Mouse (Mus musculus) lung, adult 2 months (tissue): ENCODE results near the gene Olfr1086.
"Not testable (repeated sequence)": the region's sequence is repeated elsewhere in the genome, so short reads cannot be mapped to it uniquely, and the experiment has no call there.

Experiments used
- CTCF ChIP-seq: fragments of 200-500 bp; IDR thresholded peaks from 2 replicates; pipeline ENCODE4 v1.5.1; 2011; ENCODE audit warnings: mild to moderate bottlenecking, low read length, control low read depth; ENCODE audit not compliant: insufficient read depth
- POLR2A ChIP-seq: fragments of 200-500 bp; IDR thresholded peaks from 2 replicates; pipeline ENCODE4 v1.6.1; 2011; ENCODE audit warnings: low read depth, mild to moderate bottlenecking, control low read depth, low read length, borderline replicate concordance; ENCODE audit errors: extremely low read depth

- TF ChIP-seq CTCF, POLR2A: not testable (repeated sequence)
These were observed 40.3 kb downstream of the Olfr1086 start, which contains the start of gene Olfr1084 for GRCm38 (mm10) chr2:86639625-86640024.
